Mouse (Mus musculus) adrenal gland, adult 8-10 months (tissue): ENCODE results near the gene Pde7b. TPM values are rescaled to one million over a fixed set of nuclear protein-coding genes. Genes with fewer than 3 reads are reported as not detected.

Source experiments
- DNase-seq: peaks from one replicate; pipeline ENCODE4 v3.0.0; 2022
- total RNA-seq, 4 experiments: library from RNA; stranded (reverse); gene quantifications; 2 replicates each; pipeline ENCODE4 v1.2.4; 2022

Gene Pde7b
- total RNA-seq, 4 experiments from 2014 or later, result 13.5 to 14.8 (median 14.5) TPM

DNA sequence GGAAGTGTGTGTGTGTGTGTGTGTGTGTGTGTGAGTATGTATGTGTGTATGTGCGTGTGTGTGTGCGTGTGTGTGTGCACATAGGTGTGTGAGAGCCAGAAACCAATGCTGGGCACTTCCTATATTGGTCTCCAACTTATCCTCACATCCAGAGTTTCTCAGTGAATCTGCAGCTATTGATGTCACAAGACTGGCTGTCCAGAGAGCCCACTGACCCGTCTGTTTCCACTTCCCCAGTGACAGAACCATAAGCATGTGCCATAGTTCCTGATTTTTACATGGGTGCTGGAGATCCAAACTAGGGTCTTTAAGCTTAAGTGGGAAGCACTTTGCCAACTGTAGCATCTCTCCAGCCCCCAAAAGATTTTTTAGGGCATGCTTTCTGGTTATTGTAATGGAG, 71.6 kb downstream of the Pde7b start:
- no peak for DNase-seq

DNA sequence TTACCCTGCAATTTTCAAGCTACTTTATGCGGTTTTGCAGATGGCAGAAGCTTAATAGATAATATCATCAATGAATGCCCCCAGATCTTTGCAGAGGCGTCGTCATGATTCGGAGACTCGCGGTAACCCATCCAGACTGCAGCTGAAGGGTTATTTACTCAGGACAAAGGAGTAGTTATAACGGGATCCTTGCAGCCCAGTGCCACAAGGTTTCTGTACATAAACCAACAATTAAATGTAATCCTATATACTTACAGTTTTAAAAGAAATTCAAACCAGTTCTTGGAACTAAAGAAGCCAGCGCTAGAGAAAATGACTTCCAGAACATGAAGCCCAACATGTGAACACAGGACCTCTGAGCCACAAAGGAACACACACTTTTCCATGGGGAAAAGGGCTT, 88.5 kb downstream of the Pde7b start:
- DNase-seq, result no peak

DNA sequence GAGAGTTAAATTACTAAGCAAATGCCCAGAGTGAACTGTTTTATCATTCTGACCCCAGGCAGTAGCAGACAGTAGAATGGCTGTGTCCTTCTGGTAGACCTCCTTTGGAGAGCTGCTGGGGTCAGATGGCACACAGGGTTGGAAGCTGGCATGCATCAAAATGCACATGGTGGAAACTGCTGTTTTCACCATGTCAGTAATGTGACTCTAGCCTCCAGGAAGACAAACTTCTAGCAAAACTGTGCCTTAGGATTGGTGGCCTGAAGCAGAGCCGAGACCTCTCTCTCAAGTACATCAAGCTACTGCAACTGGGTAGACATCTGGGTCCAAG, 91.8 kb downstream of the Pde7b start:
- DNase-seq, result no peak

DNA sequence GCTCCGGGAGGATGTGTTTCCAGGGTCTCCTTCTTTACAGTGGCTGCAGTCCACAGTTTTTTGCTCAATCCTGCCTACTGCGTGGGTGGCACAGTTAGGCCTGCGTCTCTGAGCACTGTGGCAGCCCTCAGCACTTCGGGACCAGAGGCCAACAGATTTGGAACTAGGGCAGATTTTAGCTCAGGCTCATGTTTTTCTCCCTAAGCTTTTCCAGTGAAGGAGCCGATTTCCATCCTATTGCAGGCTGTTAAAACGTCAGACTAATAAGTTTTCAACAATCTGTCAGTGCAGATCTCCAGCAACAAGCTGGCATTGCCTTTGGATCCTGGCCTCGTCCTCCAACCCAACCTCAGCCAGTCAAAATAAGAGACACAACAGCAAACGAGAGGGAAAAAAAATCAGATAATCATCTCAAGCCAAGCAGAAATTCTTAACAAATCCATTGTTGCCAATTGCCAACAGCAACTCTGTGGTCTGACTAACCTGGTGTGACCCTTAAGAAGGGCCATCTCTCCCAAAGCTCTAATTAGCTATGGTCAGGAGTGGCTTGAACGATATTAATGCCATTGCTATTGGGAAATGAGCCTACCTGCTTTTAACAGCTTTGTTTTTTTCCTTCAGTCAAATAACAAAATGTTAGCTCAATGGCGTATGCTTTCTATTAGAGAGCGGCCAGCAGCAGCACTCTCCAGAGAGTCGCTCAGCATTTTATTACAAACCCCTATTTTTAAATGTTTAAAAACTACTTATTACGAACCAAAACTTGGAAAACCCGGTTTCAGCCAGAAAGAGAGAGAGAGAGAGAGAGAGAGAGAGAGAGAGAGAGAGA, 92.4 kb downstream of the Pde7b start:
- no peak for DNase-seq

DNA sequence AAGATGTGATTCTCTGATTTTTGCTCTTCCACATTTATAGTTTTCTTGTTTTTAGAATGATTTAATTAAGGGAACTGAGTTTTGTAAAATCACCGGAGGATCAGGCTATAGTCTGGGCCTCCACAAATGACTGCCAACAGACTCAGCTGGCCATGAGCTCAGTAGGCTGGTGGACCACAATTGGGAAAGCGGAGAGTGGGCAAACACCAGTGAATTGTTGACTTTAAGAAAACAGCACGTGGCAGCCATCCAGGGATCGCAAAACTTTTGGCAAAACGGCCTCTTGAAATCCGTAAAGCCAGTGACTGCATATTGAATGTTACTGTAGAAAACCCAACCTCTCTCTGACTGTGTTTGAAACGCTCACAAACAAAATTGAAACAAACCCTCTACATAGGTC, 94.8 kb downstream of the Pde7b start:
- no peak for DNase-seq

DNA sequence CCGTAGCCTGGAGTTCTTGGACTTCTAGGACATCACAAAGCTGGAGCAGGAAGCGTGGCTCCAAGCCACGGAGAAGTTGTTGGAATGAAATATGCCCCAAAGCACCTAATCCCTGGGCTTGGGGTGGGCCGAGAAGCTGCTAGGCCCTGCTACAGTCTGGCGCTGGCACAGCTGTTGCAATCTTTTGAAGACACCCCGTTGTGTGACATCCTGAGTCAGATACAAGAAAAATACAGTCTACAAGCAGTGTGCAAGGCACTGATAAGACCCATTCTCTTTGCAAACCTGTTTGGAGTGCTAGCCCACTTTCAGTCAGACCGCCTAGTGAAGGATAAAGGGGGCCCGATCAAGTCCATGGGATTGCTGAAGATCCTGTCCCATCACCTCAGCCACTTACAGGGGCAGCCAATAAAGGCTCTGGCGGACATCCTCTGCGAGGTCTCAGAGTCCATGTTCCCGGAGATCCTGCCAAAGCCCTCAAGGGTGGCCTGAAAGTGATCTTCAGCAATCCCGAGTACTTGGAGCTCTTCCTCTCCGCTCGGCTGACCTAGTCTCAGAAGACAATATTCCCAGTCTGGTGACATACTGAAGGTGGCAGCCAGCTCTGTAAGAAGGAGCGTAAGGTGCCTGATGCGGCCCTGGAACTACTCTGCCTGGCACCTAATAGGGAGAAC, 99.0 kb downstream of the Pde7b start:
- no peak for DNase-seq

DNA sequence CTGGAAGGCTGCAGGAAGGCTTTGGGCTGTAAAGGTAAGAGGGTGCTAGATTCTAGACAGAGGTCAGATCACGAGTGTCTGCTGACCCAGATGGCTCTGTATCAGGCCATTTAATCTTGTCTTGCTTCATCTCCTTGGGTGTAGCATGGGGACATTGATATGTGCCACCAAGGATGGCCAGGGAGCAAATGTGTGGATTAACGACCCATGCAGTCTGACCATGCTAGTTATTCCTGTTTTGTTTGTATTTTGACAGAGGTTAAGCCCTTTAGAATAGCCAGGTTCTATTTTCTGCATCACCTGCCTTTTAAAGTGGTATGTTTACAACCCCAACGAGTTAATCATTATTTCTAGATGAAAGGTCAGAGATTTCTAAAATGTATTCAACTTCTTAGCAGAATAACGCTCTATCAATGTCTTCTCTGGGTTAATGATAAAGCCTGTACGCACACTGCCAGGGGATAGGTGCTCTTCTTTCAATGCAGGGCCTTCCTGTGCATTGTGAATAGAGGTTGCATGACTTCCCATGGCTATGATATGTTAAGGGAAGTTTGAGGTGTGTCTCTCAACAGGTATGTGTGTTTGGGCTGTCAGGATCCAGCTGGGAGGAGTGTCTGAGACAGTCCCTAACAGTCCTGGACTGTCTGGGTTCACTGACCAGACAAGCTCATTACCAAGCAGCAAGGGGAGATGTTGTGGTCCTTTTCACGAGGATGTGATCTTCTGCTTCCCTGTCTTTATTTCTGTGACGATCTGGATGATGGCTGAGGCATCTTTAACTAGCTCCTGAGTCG, 103.0 kb downstream of the Pde7b start:
- no peak for DNase-seq

DNA sequence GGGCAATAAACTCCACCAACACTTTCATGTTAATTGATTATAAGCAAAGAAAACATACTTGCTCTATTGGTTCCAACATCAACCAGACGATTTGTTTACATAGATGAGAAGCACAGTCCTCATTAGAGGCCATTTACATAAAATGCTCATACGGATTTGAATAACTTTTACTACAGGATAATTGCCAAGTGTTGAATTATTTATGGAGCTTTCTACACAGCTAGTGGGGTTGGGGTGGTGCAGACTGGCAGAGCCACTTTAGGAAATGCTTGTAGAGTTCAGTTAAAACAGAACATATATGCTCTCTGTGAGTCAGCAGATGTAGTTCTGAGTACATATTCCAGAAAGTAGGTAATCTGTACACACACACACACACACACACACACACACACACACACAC, 118.9 kb downstream of the Pde7b start:
- DNase-seq, result no peak

DNA sequence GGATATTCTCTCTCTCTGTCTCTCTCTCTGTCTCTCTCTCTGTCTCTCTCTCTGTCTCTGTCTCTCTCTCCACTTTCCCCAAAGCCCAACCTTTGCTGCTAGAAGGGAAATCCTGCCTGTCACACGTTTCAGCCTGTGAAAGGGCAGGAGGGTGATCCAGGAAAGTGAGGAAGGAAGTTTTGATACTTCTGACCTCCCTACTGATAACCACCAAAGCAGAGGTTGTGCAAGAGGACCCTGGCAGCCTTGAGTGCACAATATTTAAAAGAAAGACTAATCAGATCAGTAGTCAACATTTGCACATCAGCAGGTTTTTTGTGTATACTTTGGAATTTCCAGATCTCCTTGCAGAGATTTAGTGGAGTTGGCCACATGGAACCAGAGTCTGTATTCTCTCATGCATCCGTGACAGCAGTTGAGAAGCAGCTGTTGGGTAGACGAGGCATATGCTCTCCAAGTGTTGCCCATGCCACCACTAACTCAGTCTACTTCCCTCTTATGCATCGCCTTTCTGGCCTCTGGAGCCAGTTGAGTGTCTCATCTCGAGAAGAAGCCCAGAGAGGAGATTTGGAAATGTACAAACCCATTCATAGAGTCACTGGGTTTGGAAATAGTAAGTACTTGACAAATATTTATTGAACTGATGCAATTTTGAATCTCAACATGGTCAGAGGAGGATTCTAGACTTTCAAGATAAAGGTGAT, 129.6 kb downstream of the Pde7b start:
- DNase-seq, result peak; percentile 15

DNA sequence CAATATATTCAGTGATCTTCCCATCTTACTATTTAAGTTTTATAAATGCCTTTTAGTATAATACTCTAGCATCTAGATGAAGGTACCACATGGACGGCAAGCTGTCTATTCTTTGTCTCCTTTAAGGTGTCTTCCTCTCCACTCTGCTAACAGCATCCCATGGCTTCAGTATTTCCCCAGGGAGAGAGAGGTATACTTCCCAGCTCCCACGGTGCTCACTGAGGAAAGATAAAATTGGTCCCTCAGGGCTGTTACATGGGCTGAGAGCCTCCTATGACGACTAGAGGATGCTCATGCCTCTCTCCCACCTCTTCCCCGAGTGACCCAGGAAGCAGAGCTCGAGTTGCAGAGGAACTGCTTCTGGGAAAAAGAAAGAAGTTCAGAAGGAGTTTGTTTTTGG, 130.9 kb downstream of the Pde7b start:
- DNase-seq, result no peak

DNA sequence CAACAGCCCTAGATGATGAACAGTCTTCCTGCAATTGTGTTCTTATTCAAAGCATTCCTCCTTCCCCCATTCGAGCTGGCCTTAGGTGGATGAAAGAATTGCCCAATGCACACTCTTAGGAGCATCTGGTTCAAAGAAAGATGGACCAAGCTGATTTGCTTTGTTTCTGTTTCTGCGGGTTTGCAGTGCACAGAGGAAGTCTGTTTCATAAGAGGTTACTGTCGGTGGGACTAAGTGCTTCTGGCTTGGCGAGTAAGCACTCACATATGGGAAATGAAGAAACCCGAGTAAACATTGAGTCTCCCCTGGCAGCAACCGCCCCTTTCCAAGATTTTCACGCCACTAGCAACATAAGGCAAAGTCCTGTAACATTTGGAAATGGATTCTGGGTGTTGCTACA, 134.8 kb downstream of the Pde7b start:
- DNase-seq, result peak; percentile 11

DNA sequence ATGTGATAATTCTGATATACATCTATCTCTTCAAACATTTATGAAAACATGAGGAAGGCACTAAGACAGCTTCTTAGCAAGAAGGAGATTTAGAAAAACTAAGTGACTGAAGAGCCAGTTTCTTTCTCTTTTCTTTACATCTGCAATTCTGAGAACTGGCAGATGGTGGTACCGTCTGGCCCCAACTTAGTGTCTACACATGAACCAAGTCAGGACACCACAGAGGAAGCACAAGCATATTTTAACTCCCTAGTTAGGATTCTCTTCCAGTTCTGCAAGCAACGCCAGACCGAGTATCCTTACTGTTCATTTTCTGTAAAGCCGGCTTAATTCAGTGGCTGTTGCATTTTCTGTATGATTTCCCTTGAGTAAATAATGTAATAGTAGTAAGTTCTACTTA, 138.9 kb downstream of the Pde7b start:
- DNase-seq, result no peak

DNA sequence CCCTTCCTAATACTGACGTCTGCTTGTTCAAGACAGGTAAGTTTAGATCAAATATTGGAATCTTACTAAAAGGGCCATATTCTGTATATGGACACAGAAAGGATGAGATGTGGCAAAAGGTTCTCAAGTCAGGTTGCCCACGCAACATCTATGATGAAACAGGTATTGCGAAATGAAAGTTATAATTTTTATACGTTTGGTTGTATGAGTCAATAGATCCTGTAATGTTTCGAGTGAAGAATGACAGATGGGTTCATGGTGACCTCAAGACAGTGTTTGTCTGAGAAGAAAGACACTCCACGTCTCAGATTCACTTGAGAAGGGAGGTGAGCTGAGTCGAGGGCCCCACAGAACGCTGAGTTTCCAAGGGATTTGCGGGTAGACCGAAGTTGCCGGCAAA, 149.9 kb downstream of the Pde7b start:
- DNase-seq, result no peak

DNA sequence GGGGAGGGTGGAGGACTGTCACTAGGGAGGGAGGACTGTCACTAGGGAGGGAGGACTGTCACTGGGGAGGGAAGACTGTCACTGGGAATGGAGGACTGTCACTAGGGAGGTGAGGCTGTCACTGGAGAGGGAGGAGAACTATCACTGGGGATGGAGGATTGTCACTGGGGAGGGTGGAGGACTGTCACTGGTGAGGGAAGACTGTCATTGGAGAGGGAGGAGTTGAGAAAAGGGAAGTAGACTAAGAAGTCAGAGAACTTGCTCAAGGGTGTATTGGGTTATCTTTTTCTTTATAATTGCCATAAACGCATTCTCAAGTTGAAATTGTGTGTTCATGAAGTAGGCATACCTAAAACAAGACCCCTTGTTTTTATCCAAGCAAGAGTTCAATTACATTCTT, 150.5 kb downstream of the Pde7b start:
- no peak for DNase-seq

DNA sequence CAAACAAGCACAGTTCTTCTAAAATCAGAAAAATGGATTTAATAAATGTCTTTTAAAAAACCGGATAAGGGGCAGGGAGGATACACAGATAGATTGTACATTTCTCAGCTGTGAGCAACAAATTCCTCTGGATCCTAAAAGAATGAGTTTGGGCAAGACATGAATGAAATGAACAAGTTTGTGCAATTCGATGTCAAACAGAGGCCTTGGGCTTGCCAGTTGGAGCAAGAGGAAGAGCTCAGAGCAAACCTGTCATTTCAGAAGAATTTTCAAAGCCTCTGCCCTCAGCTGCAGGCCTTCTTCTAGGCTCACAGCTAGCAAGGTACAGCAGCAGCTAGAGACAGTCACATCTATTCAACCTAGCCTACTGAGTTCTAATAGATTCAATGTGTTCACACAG, 153.4 kb downstream of the Pde7b start:
- DNase-seq, result no peak

DNA sequence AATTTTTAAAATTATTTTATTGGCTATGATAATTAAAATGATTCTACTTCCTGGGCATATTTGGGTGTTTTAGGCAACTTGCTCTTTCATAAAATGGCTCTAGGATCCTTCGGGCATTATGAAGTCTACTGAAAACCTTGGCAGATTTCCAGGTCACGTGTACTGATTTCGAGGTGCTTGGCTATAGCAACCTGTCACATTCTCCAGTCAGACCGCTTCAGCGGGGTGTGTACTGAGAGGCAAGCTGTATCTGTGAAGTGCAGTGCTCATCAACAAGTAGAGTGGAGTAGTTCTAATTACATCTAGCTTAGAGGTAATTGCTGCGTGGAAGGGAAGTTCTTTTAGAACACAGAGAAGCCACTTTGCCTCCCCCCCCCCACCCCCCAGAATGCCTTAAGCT, 156.2 kb downstream of the Pde7b start:
- no peak for DNase-seq

DNA sequence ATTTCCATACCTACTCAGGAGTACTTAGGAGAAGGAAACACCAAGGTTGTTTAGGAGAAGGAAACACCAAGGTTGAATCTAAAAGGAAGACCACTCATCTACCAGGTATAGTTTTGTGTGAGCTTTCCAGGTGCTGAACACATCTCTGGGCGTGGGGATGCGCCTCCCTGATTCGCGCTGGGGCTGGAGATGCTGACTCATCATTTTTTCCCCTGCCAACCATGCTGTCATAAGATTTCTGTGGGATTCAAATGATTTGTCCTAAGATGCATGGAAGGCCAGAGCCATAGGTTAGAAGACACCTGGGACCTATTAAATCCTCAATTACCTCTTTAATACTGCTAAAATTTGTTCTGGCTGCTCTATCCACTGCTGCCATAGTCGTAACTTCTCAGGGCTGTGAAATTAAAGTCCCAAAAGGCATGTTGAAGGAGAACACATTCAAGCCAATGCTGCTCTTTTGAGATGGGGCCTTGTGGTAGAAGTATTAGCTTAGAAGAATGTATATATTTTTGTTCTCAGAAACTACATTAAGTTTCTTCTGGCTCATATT, 157.1 kb downstream of the Pde7b start:
- DNase-seq, result no peak

DNA sequence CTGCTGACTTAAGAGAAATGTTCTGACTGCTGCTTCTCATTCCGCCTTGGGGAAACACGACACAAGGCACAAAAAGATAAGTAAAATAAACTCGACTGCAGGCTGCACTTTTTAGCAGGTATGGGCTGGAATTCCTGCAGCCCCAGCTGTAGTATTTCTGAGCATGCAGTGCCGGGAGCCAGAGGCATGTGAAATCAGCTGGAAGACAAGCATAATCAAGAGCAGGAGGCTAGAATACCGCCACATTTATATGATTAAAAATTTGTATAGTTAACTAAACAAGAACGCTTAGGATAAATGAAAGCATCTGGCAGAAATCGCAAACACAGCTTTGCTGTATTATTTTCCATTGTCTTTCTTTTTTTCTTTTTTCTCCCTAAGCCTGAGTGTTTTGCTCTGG, 168.4 kb downstream of the Pde7b start:
- DNase-seq, result no peak

DNA sequence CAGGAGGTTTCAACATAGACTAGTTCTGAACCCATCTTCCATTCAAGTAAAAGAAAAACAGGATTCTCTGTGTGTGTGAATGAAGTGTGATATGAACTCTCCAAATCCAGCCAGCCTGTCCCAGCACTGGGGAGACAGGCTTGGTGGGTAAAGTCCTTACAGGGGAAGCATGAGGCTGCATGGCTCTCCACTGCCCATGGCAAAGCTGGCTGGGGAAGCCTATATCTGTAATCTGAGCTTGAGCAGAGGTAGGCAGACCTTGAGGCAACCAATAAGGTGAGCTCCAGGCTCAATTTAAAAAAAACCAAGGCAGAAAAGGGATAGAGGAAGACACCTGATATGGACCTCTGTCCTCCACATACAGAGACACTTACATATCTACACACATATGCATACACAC, 173.5 kb downstream of the Pde7b start:
- no peak for DNase-seq

DNA sequence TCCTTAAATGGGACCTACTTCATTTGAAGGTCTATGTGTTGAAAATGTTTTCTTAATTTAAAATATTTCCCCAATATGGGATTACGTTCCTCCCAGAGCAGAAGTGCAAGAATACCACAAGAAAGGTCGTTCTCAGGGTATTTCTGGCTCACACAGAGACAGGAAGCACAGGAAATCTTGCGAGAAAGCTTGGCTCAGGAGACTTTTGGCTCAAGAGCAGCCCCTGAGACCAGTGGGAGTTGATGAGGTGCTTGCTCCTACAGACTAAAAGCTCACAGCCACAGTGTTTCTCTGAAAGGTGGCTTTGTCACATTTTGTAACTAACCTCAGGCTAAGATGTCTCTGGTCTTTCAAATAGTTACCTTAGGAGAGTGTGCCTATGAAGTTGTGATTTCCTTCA, 174.1 kb downstream of the Pde7b start:
- no peak for DNase-seq

DNA sequence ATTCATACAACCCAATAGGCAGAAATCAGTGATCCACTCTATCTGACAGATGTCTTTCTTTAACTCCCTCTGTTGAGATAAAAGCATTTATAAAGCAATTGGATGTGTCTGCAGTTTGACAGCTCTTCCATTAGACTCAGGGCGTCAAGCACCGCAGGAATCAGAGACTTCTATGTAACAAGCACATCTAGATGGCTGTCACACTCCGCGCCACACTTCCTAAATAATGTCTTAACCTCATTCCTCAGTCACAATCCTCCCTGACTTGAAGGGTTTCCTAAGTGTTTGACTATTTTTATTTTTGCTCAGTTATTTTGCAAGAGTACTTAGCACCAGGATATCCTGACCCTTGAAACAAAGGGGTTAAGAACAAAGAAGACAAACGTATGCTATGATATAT, 174.7 kb downstream of the Pde7b start:
- DNase-seq, result no peak

DNA sequence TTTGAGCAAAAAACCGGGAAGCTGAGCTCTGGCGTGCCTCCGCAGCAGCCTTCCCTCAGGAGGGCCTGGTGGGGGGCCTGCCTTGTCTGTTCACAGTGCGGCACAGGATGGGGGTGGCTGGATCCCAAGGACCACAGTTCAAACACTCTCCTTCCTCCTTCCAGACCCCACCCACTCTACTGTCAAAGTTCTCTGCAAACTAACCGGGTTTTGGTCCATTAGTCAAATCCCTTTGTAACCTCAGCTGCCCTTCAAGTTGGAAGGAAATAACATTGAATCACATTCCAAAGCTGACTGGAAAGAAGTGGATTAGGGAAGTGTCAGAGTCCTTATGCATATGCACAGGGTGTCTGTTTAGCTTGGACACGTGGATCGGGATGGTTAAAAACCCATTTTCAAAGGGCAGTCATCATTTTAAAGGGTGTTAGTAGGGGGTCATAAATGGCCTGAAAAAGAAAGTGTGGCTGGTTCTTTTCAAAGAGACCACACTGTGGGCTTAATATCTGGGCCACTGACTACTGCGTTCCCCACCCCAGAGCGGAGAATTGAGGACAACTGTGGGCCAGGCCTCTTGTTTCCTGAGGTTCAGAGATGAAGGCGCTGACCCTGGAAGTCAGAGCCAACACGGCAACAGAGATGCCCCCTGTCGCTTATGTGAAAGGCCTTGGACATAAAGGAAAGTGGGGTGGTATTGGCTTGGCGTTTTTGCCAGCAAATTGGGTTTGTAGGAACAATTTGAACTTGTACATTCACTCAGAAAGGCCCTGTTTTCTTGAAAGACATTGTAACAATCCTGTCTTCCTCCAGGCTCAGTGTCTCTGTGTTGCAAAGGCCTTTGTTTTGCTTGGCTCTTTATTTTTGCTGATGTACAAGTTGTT, 175.8 kb downstream of the Pde7b start:
- peak; percentile 14 for DNase-seq
